Mouse (Mus musculus) ES-E14 (cell line): Measurements from ENCODE around the gene Tex11.

Experiments used
- CHD2 ChIP-seq: IDR thresholded peaks from 2 replicates; pipeline ENCODE4 v1.6.1; 2014; ENCODE audit warnings: mild to moderate bottlenecking, low read depth, low read length, inconsistent platforms
- HCFC1 ChIP-seq: IDR thresholded peaks from 2 replicates; pipeline ENCODE4 v1.6.1; 2012; ENCODE audit warnings: low read length, inconsistent platforms, borderline replicate concordance; ENCODE audit not compliant: insufficient read depth
- MAFK ChIP-seq: IDR thresholded peaks from 2 replicates; pipeline ENCODE4 v1.6.1; 2014; ENCODE audit warnings: mild to moderate bottlenecking, low read depth, low read length, inconsistent platforms; ENCODE audit not compliant: insufficient read depth
- ZC3H11A ChIP-seq: IDR thresholded peaks from 2 replicates; pipeline ENCODE4 v1.6.1; 2012; ENCODE audit warnings: low read depth, mild to moderate bottlenecking, inconsistent platforms, low read length, borderline replicate concordance

DNA sequence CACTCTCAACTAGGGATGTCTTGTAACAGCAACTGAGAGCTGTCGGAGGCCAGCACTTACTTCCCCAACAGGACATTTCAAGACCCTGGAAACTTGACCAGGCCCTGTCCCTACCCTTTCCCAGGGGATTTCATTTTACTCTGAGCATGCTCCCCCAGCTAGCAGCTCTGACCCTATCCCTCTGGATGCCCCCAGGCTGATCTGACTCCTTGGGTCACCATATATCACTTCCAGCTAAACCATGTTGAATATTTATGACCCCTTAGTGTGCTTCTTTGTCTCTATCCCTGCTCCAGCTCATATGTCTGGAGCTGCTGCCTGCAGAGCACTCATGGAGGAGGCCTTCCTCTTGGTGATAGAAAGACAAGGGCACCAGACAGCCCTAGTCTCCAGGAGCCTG is 238.3 kb downstream of the Tex11 start:
- TF ChIP-seq HCFC1 (no peak), ZC3H11A (no peak), MAFK (no peak), CHD2 (no peak)
